Mouse (Mus musculus): ENCODE data around the gene Eif3c. TPM values are rescaled to one million over a fixed set of nuclear protein-coding genes. Genes with fewer than 3 reads are reported as not detected.

Gene Eif3c
- polyA plus RNA-seq, 1 experiment: 90.2 TPM

DNA sequence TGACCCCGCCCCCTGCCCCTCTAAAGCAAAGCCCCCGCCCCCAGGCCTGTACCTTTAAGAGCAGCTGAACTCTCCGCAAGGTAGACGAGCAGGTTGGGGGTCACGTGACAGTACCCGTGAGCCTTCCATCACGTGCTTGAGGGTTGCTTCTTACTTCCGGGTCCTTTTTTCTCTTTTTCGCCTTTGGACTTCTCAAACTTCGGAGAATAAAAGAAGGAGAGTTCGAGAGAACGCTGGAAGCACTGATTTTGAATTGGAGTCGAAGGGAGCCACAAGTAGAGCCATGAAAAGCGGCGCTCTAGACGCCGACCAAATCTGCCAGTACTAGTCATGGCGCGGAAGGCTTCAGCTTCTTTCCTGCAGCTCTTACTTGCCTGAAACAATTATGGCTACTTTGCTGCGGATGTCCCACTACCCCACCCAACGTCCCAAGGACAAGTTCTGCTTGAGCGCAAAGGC lies 17.1 kb upstream of the Eif3c start:
- WGBS: under 1% methylated on average over 22 of the region's 22 CpGs
- Histone ChIP-seq H3K27ac (ENCODE audit: control insufficient read depth, insufficient read depth, low read depth, low read length, poor library complexity) (peak overlapping the region; percentile 75), H3K4me3 (replicated peaks; ENCODE audit: control insufficient read depth, low read depth, low read length) (peak overlapping the region; percentile 79), H3K4me1 (ENCODE audit: control insufficient read depth, insufficient read depth, low read length) (no peaks in the 10 kb centered on the region; the same call in 1 of the 2 replicates)
- TF ChIP-seq POLR2A (IDR thresholded peaks at IDR 0.05; ENCODE audit: borderline replicate concordance, control insufficient read depth, low read depth, low read length) (no peak; the same call in 1 of the 2 replicates), CTCF (IDR thresholded peaks at IDR 0.05; ENCODE audit: control insufficient read depth, insufficient read depth, low read length) (no peak)

DNA sequence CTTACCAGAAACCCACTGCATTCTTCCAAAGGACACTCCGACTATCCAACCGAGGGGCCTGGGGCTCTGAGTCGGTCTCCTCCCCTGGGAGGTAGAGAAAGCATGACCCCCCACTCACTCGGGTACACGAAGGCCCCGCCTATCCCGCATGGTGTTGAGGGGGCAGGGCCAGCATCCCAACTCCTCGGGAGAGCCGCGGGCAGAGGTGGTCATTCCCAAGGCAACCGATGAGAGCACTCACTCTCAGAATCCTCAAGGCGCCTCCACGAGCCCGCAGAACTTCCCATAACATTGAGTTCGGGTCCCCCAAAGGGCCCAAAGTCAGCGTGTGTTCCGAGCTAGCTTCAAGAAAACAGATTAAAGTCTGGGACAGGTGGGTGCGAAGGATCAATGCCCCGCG lies 16.5 kb upstream of the Eif3c start:
- H3K27ac ChIP-seq (ENCODE audit: control insufficient read depth, insufficient read depth, low read depth, low read length, poor library complexity): no peak overlapping the region

DNA sequence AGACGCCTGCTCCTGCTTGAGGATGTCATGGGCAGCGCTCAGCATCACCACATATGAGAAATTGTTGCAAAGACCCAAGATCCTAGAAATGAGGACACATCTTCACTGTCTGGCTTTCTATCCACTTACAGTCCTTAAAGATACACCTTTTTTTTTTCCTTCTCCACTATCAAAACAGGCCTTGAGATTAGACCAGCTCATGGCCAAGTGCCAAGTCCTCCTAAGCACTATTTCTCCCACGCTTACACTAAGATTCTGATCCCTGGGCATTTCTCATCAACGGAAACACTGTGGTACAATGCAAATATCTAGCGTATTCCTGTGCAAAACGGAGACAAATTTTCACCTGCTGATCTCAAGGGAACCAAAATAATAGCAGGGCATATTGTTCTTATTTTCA lies 15.4 kb upstream of the Eif3c start:
- H3K4me1 ChIP-seq (ENCODE audit: control insufficient read depth, insufficient read depth, low read length): no peaks in the 10 kb centered on the region; the same call in 1 of the 2 replicates
- WGBS: 80% methylated on average over 6 of the region's 6 CpGs
- no peak overlapping the region for H3K4me3 ChIP-seq (replicated peaks; ENCODE audit: control insufficient read depth, low read depth, low read length)
- no peak for TF ChIP-seq CTCF (IDR thresholded peaks at IDR 0.05; ENCODE audit: control insufficient read depth, insufficient read depth, low read length)
- TF ChIP-seq POLR2A (IDR thresholded peaks at IDR 0.05; ENCODE audit: borderline replicate concordance, control insufficient read depth, low read depth, low read length): no peak
- no peak overlapping the region for H3K27ac ChIP-seq (ENCODE audit: control insufficient read depth, insufficient read depth, low read depth, low read length, poor library complexity)

More for the DNA sequence above, 16.5 kb upstream of the Eif3c start:
- Histone ChIP-seq H3K4me1 (ENCODE audit: control insufficient read depth, insufficient read depth, low read length) (no peaks in the 10 kb centered on the region; the same call in 1 of the 2 replicates), H3K4me3 (replicated peaks; ENCODE audit: control insufficient read depth, low read depth, low read length) (peak overlapping the region; percentile 79)
- TF ChIP-seq POLR2A (IDR thresholded peaks at IDR 0.05; ENCODE audit: borderline replicate concordance, control insufficient read depth, low read depth, low read length) (no peak), CTCF (IDR thresholded peaks at IDR 0.05; ENCODE audit: control insufficient read depth, insufficient read depth, low read length) (no peak)
- 20% methylated on average over 20 of the region's 20 CpGs for WGBS

DNA sequence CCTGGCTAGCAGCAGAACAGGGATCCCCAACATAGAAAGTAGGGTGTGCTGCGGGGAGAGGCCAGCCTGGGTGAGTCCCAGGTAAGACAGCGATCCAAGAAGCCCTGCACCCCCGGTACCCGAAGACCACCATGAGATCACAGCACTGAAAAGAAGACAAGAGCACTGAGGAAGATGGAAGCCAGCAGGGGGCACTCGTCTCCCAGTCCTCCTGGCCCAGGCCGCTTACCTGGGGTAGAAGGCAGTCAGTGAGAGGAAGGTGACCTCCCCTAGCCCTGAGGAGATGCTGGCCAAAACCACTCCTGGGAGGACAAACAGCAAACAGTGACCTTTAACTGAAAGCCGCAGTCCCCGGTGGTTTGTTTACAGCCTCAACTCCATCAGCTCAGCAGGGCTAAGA lies 13.0 kb upstream of the Eif3c start:
- WGBS: 71% methylated on average over 8 of the region's 8 CpGs
- TF ChIP-seq POLR2A (IDR thresholded peaks at IDR 0.05; ENCODE audit: borderline replicate concordance, control insufficient read depth, low read depth, low read length) (no peak), CTCF (IDR thresholded peaks at IDR 0.05; ENCODE audit: control insufficient read depth, insufficient read depth, low read length) (peak; percentile 66)
- H3K4me1 ChIP-seq (ENCODE audit: control insufficient read depth, insufficient read depth, low read length): no peaks in the 10 kb centered on the region
- H3K4me3 ChIP-seq (replicated peaks; ENCODE audit: control insufficient read depth, low read depth, low read length): no peak overlapping the region
- H3K27ac ChIP-seq (ENCODE audit: control insufficient read depth, insufficient read depth, low read depth, low read length, poor library complexity): no peak overlapping the region

DNA sequence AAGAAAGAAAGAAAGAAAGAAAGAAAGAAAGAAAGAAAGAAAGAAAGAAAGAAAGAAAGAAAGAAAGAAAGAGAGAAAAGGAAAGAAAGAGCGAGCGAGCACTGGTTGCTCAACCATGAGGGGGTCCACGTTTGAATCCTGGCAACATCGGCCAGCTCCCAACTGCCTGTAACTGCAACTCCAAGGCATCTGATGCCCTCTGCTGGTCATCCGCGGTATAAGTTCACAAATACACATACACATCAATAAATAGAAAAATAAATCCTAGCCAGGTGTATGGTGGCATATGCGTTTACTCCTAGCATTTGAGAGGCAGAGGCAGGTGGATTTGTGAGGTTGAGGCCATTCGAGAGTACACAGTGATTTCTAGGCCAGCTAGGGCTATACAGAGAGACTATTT lies 10.7 kb upstream of the Eif3c start:
- Histone ChIP-seq H3K4me3 (replicated peaks; ENCODE audit: control insufficient read depth, low read depth, low read length) (no peak overlapping the region), H3K4me1 (ENCODE audit: control insufficient read depth, insufficient read depth, low read length) (no peaks in the 10 kb centered on the region), H3K27ac (ENCODE audit: control insufficient read depth, insufficient read depth, low read depth, low read length, poor library complexity) (no peak overlapping the region)
- TF ChIP-seq POLR2A (IDR thresholded peaks at IDR 0.05; ENCODE audit: borderline replicate concordance, control insufficient read depth, low read depth, low read length) (no peak), CTCF (IDR thresholded peaks at IDR 0.05; ENCODE audit: control insufficient read depth, insufficient read depth, low read length) (peak; percentile 67)
- 53% methylated on average over 8 of the region's 8 CpGs for WGBS

DNA sequence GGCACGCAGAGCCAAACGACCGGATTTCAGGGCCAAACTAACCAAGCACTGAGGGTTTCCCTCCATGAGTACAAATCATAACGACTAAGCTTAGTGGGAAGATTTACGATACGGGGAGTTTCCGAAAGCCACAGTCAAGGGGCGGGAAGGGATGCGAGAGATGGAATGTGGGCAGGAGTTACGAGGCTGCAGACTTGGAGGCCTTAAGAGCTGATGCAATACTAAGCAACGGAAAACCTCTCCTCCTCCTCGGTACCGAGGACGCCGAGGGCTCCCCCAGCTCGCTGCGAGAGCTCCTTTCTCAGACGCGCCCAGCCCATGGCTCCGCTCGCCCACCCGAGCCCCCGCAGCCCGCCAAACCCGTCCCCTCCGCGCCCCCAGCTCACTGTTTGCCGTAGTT lies 518 bp downstream of the Eif3c start:
- H3K27ac ChIP-seq (ENCODE audit: control insufficient read depth, insufficient read depth, low read depth, low read length, poor library complexity): peak overlapping the region; percentile 64
- TF ChIP-seq CTCF (IDR thresholded peaks at IDR 0.05; ENCODE audit: control insufficient read depth, insufficient read depth, low read length): no peak
- TF ChIP-seq POLR2A (IDR thresholded peaks at IDR 0.05; ENCODE audit: borderline replicate concordance, control insufficient read depth, low read depth, low read length): no peak
- H3K4me1 ChIP-seq (ENCODE audit: control insufficient read depth, insufficient read depth, low read length): no peaks in the 10 kb centered on the region
- H3K4me3 ChIP-seq (replicated peaks; ENCODE audit: control insufficient read depth, low read depth, low read length): peak overlapping the region; percentile 99
- under 1% methylated on average over 28 of the region's 28 CpGs for WGBS

DNA sequence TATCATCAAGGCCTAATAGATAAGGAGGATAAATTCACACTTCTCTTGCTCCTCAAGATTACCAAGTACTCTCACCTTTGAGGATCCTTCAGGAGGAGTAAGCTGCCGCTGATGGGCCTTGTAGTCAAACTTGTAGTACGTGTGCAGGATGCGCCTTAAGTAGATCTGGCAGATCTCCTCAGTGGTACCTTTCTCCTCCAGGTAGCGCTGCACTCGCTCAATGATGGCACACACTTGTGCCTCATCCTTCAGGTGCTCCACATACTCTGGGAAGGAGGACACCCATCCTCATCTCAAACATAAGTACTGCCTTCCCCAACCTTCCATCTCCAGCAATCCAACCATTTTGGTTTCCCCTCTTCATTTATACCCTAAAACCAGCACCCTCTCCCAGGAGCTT lies 9.6 kb downstream of the Eif3c start:
- no peaks in the 10 kb centered on the region for H3K4me1 ChIP-seq (ENCODE audit: control insufficient read depth, insufficient read depth, low read length)
- 93% methylated on average over 5 of the region's 5 CpGs for WGBS
- no peak overlapping the region for H3K4me3 ChIP-seq (replicated peaks; ENCODE audit: control insufficient read depth, low read depth, low read length)
- TF ChIP-seq POLR2A (IDR thresholded peaks at IDR 0.05; ENCODE audit: borderline replicate concordance, control insufficient read depth, low read depth, low read length) (no peak), CTCF (IDR thresholded peaks at IDR 0.05; ENCODE audit: control insufficient read depth, insufficient read depth, low read length) (no peak)
- no peak overlapping the region for H3K27ac ChIP-seq (ENCODE audit: control insufficient read depth, insufficient read depth, low read depth, low read length, poor library complexity)

DNA sequence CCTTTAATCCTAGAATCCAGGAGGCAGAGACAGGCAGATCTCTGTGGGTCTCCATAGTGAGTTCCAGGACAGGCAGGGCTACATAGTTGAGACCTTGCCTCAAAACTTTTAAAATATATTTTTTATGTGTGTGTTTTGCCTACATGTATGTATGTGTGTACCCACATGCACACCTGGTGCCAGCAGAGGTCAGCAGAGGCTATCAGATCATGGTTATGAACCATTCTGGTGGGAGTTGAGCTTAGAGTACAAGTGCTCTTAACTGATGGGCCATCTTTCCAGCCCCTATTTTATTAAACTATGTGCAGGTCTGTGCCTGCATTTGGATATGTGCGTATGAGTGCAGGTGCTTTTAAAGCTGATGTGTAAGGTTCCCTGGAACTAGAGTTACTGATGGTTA lies 11.4 kb downstream of the Eif3c start:
- TF ChIP-seq CTCF (IDR thresholded peaks at IDR 0.05; ENCODE audit: control insufficient read depth, insufficient read depth, low read length): peak; percentile 42
- TF ChIP-seq POLR2A (IDR thresholded peaks at IDR 0.05; ENCODE audit: borderline replicate concordance, control insufficient read depth, low read depth, low read length): no peak
- 90% methylated on average over 1 of the region's 1 CpGs for WGBS
- Histone ChIP-seq H3K27ac (ENCODE audit: control insufficient read depth, insufficient read depth, low read depth, low read length, poor library complexity) (no peak overlapping the region), H3K4me1 (ENCODE audit: control insufficient read depth, insufficient read depth, low read length) (no peaks in the 10 kb centered on the region), H3K4me3 (replicated peaks; ENCODE audit: control insufficient read depth, low read depth, low read length) (no peak overlapping the region)

DNA sequence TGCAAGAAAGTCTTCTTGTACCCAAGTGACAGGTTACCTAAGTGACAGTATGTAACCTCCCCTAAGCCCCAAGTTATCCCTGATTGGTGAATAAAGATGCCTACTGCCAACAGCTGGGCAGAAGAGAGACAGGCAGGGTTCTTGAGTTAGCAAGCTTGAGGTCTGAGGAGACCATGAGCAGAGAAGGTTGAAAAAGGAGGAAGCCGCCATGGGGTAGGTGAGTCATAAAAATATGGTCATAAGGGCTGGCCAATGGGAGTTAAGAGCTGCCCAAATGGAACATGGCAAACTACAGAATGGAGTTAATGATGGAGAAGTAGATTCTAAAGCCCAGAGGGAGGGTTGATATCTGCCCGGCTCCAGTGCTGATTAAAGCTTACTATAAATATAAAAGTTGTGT lies 20.6 kb downstream of the Eif3c start:
- Histone ChIP-seq H3K27ac (ENCODE audit: control insufficient read depth, insufficient read depth, low read depth, low read length, poor library complexity) (no peak overlapping the region), H3K4me3 (replicated peaks; ENCODE audit: control insufficient read depth, low read depth, low read length) (no peak overlapping the region), H3K4me1 (ENCODE audit: control insufficient read depth, insufficient read depth, low read length) (no peaks in the 10 kb centered on the region)
- 75% methylated on average over 2 of the region's 2 CpGs for whole genome bisulfite sequencing
- TF ChIP-seq POLR2A (IDR thresholded peaks at IDR 0.05; ENCODE audit: borderline replicate concordance, control insufficient read depth, low read depth, low read length) (no peak), CTCF (IDR thresholded peaks at IDR 0.05; ENCODE audit: control insufficient read depth, insufficient read depth, low read length) (no peak)
